Mouse (Mus musculus): Measurements from ENCODE around the gene Galnt10. TPM values are rescaled to one million over a fixed set of nuclear protein-coding genes. Genes with fewer than 3 reads are reported as not detected.
"Not testable (repeated sequence)": the region's sequence is repeated elsewhere in the genome, so short reads cannot be mapped to it uniquely, and the experiment has no call there.

The Galnt10 gene
- polyA plus RNA-seq, 1 experiment from 2014 or later, result 12.6 TPM

GRCm38 (mm10) chr11:57812212-57812611, 167.0 kb downstream of the Galnt10 start:
- Histone ChIP-seq H3K4me3 (ENCODE audit: low read depth, low read length) (no peak overlapping the region), H3K9ac (ENCODE audit: low read length) (no peak overlapping the region), H3K27me3 (ENCODE audit: control insufficient read depth, insufficient read depth, low read length) (no peaks in the 10 kb centered on the region), H3K4me1 (ENCODE audit: control insufficient read depth, insufficient read depth, low read length) (no peaks in the 10 kb centered on the region), H3K27ac (ENCODE audit: low read depth, low read length) (no peak overlapping the region), H3K4me2 (ENCODE audit: low read depth) (no peak overlapping the region), H3K36me3 (ENCODE audit: control insufficient read depth, insufficient read depth, low read length) (peaks cover 2% of the 10 kb centered on the region; the same call in 1 of the 2 replicates), H3K9me3 (ENCODE audit: control insufficient read depth, low read length) (no peaks in the 10 kb centered on the region)
- no peak for DNase-seq (ENCODE audit: low spot score)
- no peak for ATAC-seq (ENCODE audit: insufficient read depth, low FRiP score, low TSS enrichment)
- WGBS, result 96% methylated on average over 8 of the region's 8 CpGs

GRCm38 (mm10) chr11:57813641-57814040, 168.4 kb downstream of the Galnt10 start:
- 86% methylated on average over 3 of the region's 3 CpGs for WGBS
- H3K4me2 ChIP-seq (ENCODE audit: low read depth), result no peak overlapping the region

GRCm38 (mm10) chr11:57818189-57818588, 172.9 kb downstream of the Galnt10 start:
- ATAC-seq (ENCODE audit: insufficient read depth, low FRiP score, low TSS enrichment), result no peak
- Histone ChIP-seq H3K9me3 (ENCODE audit: control insufficient read depth, low read length) (no peaks in the 10 kb centered on the region), H3K27me3 (ENCODE audit: control insufficient read depth, insufficient read depth, low read length) (no peaks in the 10 kb centered on the region), H3K4me2 (ENCODE audit: low read depth) (no peak overlapping the region), H3K9ac (ENCODE audit: low read length) (no peak overlapping the region), H3K27ac (ENCODE audit: low read depth, low read length) (no peak overlapping the region), H3K4me3 (ENCODE audit: low read depth, low read length) (no peak overlapping the region), H3K4me1 (ENCODE audit: control insufficient read depth, insufficient read depth, low read length) (no peaks in the 10 kb centered on the region), H3K36me3 (ENCODE audit: control insufficient read depth, insufficient read depth, low read length) (no peaks in the 10 kb centered on the region)
- DNase-seq (ENCODE audit: low spot score), result no peak
- 91% methylated on average over 4 of the region's 4 CpGs for WGBS

More at GRCm38 (mm10) chr11:57813641-57814040, 168.4 kb downstream of the Galnt10 start:
- H3K27me3 ChIP-seq (ENCODE audit: control insufficient read depth, insufficient read depth, low read length), result no peaks in the 10 kb centered on the region
- ATAC-seq (ENCODE audit: insufficient read depth, low FRiP score, low TSS enrichment) (no peak), DNase-seq (ENCODE audit: low spot score) (no peak)
- no peaks in the 10 kb centered on the region for H3K36me3 ChIP-seq (ENCODE audit: control insufficient read depth, insufficient read depth, low read length)
- no peak overlapping the region for H3K4me3 ChIP-seq (ENCODE audit: low read depth, low read length)
- H3K4me1 ChIP-seq (ENCODE audit: control insufficient read depth, insufficient read depth, low read length), result no peaks in the 10 kb centered on the region
- H3K9me3 ChIP-seq (ENCODE audit: control insufficient read depth, low read length), result no peaks in the 10 kb centered on the region
- H3K9ac ChIP-seq (ENCODE audit: low read length), result no peak overlapping the region
- no peak overlapping the region for H3K27ac ChIP-seq (ENCODE audit: low read depth, low read length)

- H3K4me1 ChIP-seq (ENCODE audit: control insufficient read depth, insufficient read depth, low read length), result no peaks in the 10 kb centered on the region
- H3K36me3 ChIP-seq (ENCODE audit: control insufficient read depth, insufficient read depth, low read length), result no peaks in the 10 kb centered on the region
- DNase-seq (ENCODE audit: low spot score) (peak; percentile 83), ATAC-seq (ENCODE audit: insufficient read depth, low FRiP score, low TSS enrichment) (no peak)
- WGBS, result 32% methylated on average over 9 of the region's 9 CpGs
- H3K4me2 ChIP-seq (ENCODE audit: low read depth), result no peak overlapping the region
- H3K9me3 ChIP-seq (ENCODE audit: control insufficient read depth, low read length), result no peaks in the 10 kb centered on the region
- no peak overlapping the region for H3K27ac ChIP-seq (ENCODE audit: low read depth, low read length)
- H3K9ac ChIP-seq (ENCODE audit: low read length), result no peak overlapping the region
- H3K4me3 ChIP-seq (ENCODE audit: low read depth, low read length), result no peak overlapping the region
- H3K27me3 ChIP-seq (ENCODE audit: control insufficient read depth, insufficient read depth, low read length), result peaks cover 4% of the 10 kb centered on the region; the same call in 1 of the 2 replicates
Observed at GRCm38 (mm10) chr11:57819999-57820581, 174.8 kb downstream of the Galnt10 start.

GRCm38 (mm10) chr11:57823159-57823558, 177.9 kb downstream of the Galnt10 start:
- H3K4me1 ChIP-seq (ENCODE audit: control insufficient read depth, insufficient read depth, low read length); H3K27ac ChIP-seq (ENCODE audit: low read depth, low read length); ATAC-seq (ENCODE audit: insufficient read depth, low FRiP score, low TSS enrichment); DNase-seq (ENCODE audit: low spot score); H3K4me2 ChIP-seq (ENCODE audit: low read depth); H3K9ac ChIP-seq (ENCODE audit: low read length); H3K36me3 ChIP-seq (ENCODE audit: control insufficient read depth, insufficient read depth, low read length); H3K9me3 ChIP-seq (ENCODE audit: control insufficient read depth, low read length); H3K4me3 ChIP-seq (ENCODE audit: low read depth, low read length): not testable (repeated sequence)
- peaks cover 30% of the 10 kb centered on the region for H3K27me3 ChIP-seq (ENCODE audit: control insufficient read depth, insufficient read depth, low read length)
- WGBS, result 84% methylated on average over 2 of the region's 2 CpGs

GRCm38 (mm10) chr11:57823714-57824113, 178.5 kb downstream of the Galnt10 start:
- H3K9ac ChIP-seq (ENCODE audit: low read length), result no peak overlapping the region
- no peak for ATAC-seq (ENCODE audit: insufficient read depth, low FRiP score, low TSS enrichment)
- no peak overlapping the region for H3K4me2 ChIP-seq (ENCODE audit: low read depth)
- H3K4me3 ChIP-seq (ENCODE audit: low read depth, low read length), result no peak overlapping the region
- no peak for DNase-seq (ENCODE audit: low spot score)
- no peaks in the 10 kb centered on the region for H3K9me3 ChIP-seq (ENCODE audit: control insufficient read depth, low read length)
- no peak overlapping the region for H3K27ac ChIP-seq (ENCODE audit: low read depth, low read length)
- WGBS, result 74% methylated on average over 7 of the region's 7 CpGs
- H3K36me3 ChIP-seq (ENCODE audit: control insufficient read depth, insufficient read depth, low read length), result no peaks in the 10 kb centered on the region
- H3K4me1 ChIP-seq (ENCODE audit: control insufficient read depth, insufficient read depth, low read length), result peaks cover 4% of the 10 kb centered on the region; the same call in 1 of the 2 replicates
- peaks cover 35% of the 10 kb centered on the region for H3K27me3 ChIP-seq (ENCODE audit: control insufficient read depth, insufficient read depth, low read length)

- H3K4me1 ChIP-seq (ENCODE audit: control insufficient read depth, insufficient read depth, low read length); H3K9ac ChIP-seq (ENCODE audit: low read length); H3K27ac ChIP-seq (ENCODE audit: low read depth, low read length); H3K36me3 ChIP-seq (ENCODE audit: control insufficient read depth, insufficient read depth, low read length); H3K9me3 ChIP-seq (ENCODE audit: control insufficient read depth, low read length); ATAC-seq (ENCODE audit: insufficient read depth, low FRiP score, low TSS enrichment); DNase-seq (ENCODE audit: low spot score); H3K4me2 ChIP-seq (ENCODE audit: low read depth); H3K4me3 ChIP-seq (ENCODE audit: low read depth, low read length): not testable (repeated sequence)
- WGBS, result 41% methylated on average over 11 of the region's 11 CpGs
- H3K27me3 ChIP-seq (ENCODE audit: control insufficient read depth, insufficient read depth, low read length), result peaks cover 50% of the 10 kb centered on the region
Observed at GRCm38 (mm10) chr11:57825234-57825633, 180.0 kb downstream of the Galnt10 start.

- under 1% methylated on average over 41 of the region's 41 CpGs for WGBS
- no peaks in the 10 kb centered on the region for H3K36me3 ChIP-seq (ENCODE audit: control insufficient read depth, insufficient read depth, low read length)
- no peak overlapping the region for H3K27ac ChIP-seq (ENCODE audit: low read depth, low read length)
- no peak overlapping the region for H3K9ac ChIP-seq (ENCODE audit: low read length)
- ATAC-seq (ENCODE audit: insufficient read depth, low FRiP score, low TSS enrichment) (no peak), DNase-seq (ENCODE audit: low spot score) (peak; percentile 26)
- peaks cover 70% of the 10 kb centered on the region for H3K27me3 ChIP-seq (ENCODE audit: control insufficient read depth, insufficient read depth, low read length)
- H3K9me3 ChIP-seq (ENCODE audit: control insufficient read depth, low read length), result no peaks in the 10 kb centered on the region
- H3K4me2 ChIP-seq (ENCODE audit: low read depth), result peak overlapping the region; percentile 34
- H3K4me3 ChIP-seq (ENCODE audit: low read depth, low read length), result peak overlapping the region; percentile 20
- peaks cover 4% of the 10 kb centered on the region for H3K4me1 ChIP-seq (ENCODE audit: control insufficient read depth, insufficient read depth, low read length)
Observed at GRCm38 (mm10) chr11:57827048-57827914, 182.0 kb downstream of the Galnt10 start.
